Mouse (Mus musculus) macrophage (primary cell): ENCODE data around the gene Mroh2a. TPM values are rescaled to one million over a fixed set of nuclear protein-coding genes. Genes with fewer than 3 reads are reported as not detected.

Source experiments
- H3K27ac ChIP-seq: fragments of 350-480 bp; formaldehyde crosslinking; 2 replicates; pipeline ENCODE4 v1.9.0; 2021
- H3K36me3 ChIP-seq: fragments of 350-480 bp; formaldehyde crosslinking; 2 replicates; pipeline ENCODE4 v1.9.0; 2021; ENCODE audit errors: inconsistent target
- H3K4me3 ChIP-seq: fragments of 350-480 bp; formaldehyde crosslinking; 2 replicates; pipeline ENCODE4 v1.9.0; 2021; ENCODE audit errors: inconsistent target
- H3K79me2 ChIP-seq: fragments of 350-480 bp; formaldehyde crosslinking; 2 replicates; pipeline ENCODE4 v1.9.0; 2021; ENCODE audit errors: inconsistent target
- WGBS: methylation state at CpG from one replicate; pipeline ENCODE4 v1.1.7; 2026; ENCODE audit warnings: inconsistent platforms; ENCODE audit not compliant: missing documents; 5-methylcytosine and 5-hydroxymethylcytosine counted together
- polyA plus RNA-seq: library from polyadenylated mRNA; stranded (reverse); fragments of 250-400 nt; gene quantifications from 3 replicates; pipeline ENCODE4 v1.2.4, GENCODE M21; 2018; ENCODE audit warnings: inconsistent platforms

Mroh2a gene
- polyA plus RNA-seq, 1 experiment from 2014 or later, result 0.04 TPM

- no peaks in the 10 kb centered on the region for H3K79me2 ChIP-seq
- WGBS, result 59% methylated on average over 8 of the region's 8 CpGs
- no peak overlapping the region for H3K27ac ChIP-seq
- H3K36me3 ChIP-seq, result no peaks in the 10 kb centered on the region
- H3K4me3 ChIP-seq, result no peak overlapping the region
These were observed 77.6 kb downstream of the Mroh2a start for GRCm38 (mm10) chr1:88304261-88304985.

GRCm38 (mm10) chr1:88305018-88305795 lies 78.4 kb downstream of the Mroh2a start:
- H3K27ac ChIP-seq, result no peak overlapping the region
- no peaks in the 10 kb centered on the region for H3K36me3 ChIP-seq
- H3K4me3 ChIP-seq, result no peak overlapping the region
- WGBS, result 44% methylated on average over 6 of the region's 6 CpGs
- no peaks in the 10 kb centered on the region for H3K79me2 ChIP-seq

- no peaks in the 10 kb centered on the region for H3K79me2 ChIP-seq
- no peak overlapping the region for H3K4me3 ChIP-seq
- 86% methylated on average over 1 of the region's 1 CpGs for WGBS
- H3K27ac ChIP-seq, result no peak overlapping the region
- no peaks in the 10 kb centered on the region for H3K36me3 ChIP-seq
These were observed 79.8 kb downstream of the Mroh2a start for GRCm38 (mm10) chr1:88306543-88306942.

- H3K4me3 ChIP-seq, result no peak overlapping the region
- H3K36me3 ChIP-seq, result no peaks in the 10 kb centered on the region
- 67% methylated on average over 12 of the region's 12 CpGs for WGBS
- no peak overlapping the region for H3K27ac ChIP-seq
- no peaks in the 10 kb centered on the region for H3K79me2 ChIP-seq
These were observed 80.4 kb downstream of the Mroh2a start for GRCm38 (mm10) chr1:88307180-88307579.

GRCm38 (mm10) chr1:88309020-88309419 lies 82.2 kb downstream of the Mroh2a start:
- no peaks in the 10 kb centered on the region for H3K36me3 ChIP-seq
- H3K79me2 ChIP-seq, result no peaks in the 10 kb centered on the region
- no peak overlapping the region for H3K27ac ChIP-seq
- WGBS, result 50% methylated on average over 2 of the region's 2 CpGs
- no peak overlapping the region for H3K4me3 ChIP-seq

- Histone ChIP-seq H3K36me3 (no peaks in the 10 kb centered on the region), H3K4me3 (no peak overlapping the region), H3K79me2 (no peaks in the 10 kb centered on the region), H3K27ac (no peak overlapping the region)
- WGBS, result 40% methylated on average over 3 of the region's 3 CpGs
These were observed 83.1 kb downstream of the Mroh2a start for GRCm38 (mm10) chr1:88309905-88310304.

- no peak overlapping the region for H3K4me3 ChIP-seq
- no peaks in the 10 kb centered on the region for H3K36me3 ChIP-seq
- WGBS, result 64% methylated on average over 3 of the region's 3 CpGs
These were observed 83.6 kb downstream of the Mroh2a start for GRCm38 (mm10) chr1:88310349-88310748.

More at GRCm38 (mm10) chr1:88310349-88310748, 83.6 kb downstream of the Mroh2a start:
- no peak overlapping the region for H3K27ac ChIP-seq
- no peaks in the 10 kb centered on the region for H3K79me2 ChIP-seq

Other genes starting within 250 kb of the Mroh2a start
- gene Usp40, start 218.4 kb upstream of the Mroh2a start, polyA plus RNA-seq, result 8.1 to 11.4 TPM (median 11.0 TPM) in 3 replicates
- not detected in 3 replicates for gene Ugt1a10, start 171.6 kb upstream of the Mroh2a start, polyA plus RNA-seq
- 0.10 TPM in 1 of 3 replicates, not detected in the others for gene Ugt1a9, start 156.2 kb upstream of the Mroh2a start, polyA plus RNA-seq
- not detected in 3 replicates for gene Ugt1a8, start 139.2 kb upstream of the Mroh2a start, polyA plus RNA-seq
- 92.6 to 134 TPM (median 101 TPM) in 3 replicates for gene Ugt1a7c, start 131.9 kb upstream of the Mroh2a start, polyA plus RNA-seq
- 0.21 to 0.37 TPM (median 0.30 TPM) in 3 replicates for gene Ugt1a6b, start 123.7 kb upstream of the Mroh2a start, polyA plus RNA-seq
- gene Ugt1a6a, start 92.2 kb upstream of the Mroh2a start, polyA plus RNA-seq, result 2.5 to 7.5 TPM (median 3.9 TPM) in 3 replicates
- not detected in 3 replicates for gene Ugt1a5, start 61.0 kb upstream of the Mroh2a start, polyA plus RNA-seq
- 0.14 TPM in 1 of 3 replicates, not detected in the others for gene Ugt1a2, start 26.4 kb upstream of the Mroh2a start, polyA plus RNA-seq
- gene Dnajb3, start 21.2 kb upstream of the Mroh2a start, polyA plus RNA-seq, result not detected in 3 replicates
- 0.32 TPM in 1 of 3 replicates, not detected in the others for gene Ugt1a1, start 15.0 kb upstream of the Mroh2a start, polyA plus RNA-seq
- 11.5 to 23.0 TPM (median 11.6 TPM) in 3 replicates for gene Hjurp, start 50.6 kb downstream of the Mroh2a start, polyA plus RNA-seq
- not detected in 3 replicates for gene Trpm8, start 50.7 kb downstream of the Mroh2a start, polyA plus RNA-seq
- gene Spp2, start 180.0 kb downstream of the Mroh2a start, polyA plus RNA-seq, result not detected in 3 replicates